Mouse (Mus musculus) small intestine, adult 2 months (tissue): ENCODE measurements around the gene Ptprf. TPM values are rescaled to one million over a fixed set of nuclear protein-coding genes. Genes with fewer than 3 reads are reported as not detected.
A peak's percentile ranks its signal among the peaks of the same experiment; 100 is the strongest.

Experiments used
- H3K27ac ChIP-seq: fragments of 200-500 bp; 2 replicates; pipeline ENCODE4 v1.5.1; 2012; ENCODE audit warnings: low read depth, low read length, control low read depth, inconsistent platforms; ENCODE audit not compliant: insufficient read depth
- H3K27me3 ChIP-seq: fragments of 200-500 bp; 2 replicates; pipeline ENCODE4 v1.6.1; 2012; ENCODE audit warnings: mild to moderate bottlenecking, moderate library complexity, low read length, inconsistent platforms; ENCODE audit not compliant: control insufficient read depth, insufficient read depth
- H3K36me3 ChIP-seq: fragments of 200-500 bp; 2 replicates; pipeline ENCODE4 v1.6.1; 2012; ENCODE audit warnings: mild to moderate bottlenecking, low read length, control low read depth, inconsistent platforms; ENCODE audit not compliant: control insufficient read depth, insufficient read depth
- H3K4me1 ChIP-seq: fragments of 200-500 bp; 2 replicates; pipeline ENCODE4 v1.6.1; 2012; ENCODE audit warnings: low read length, inconsistent platforms, mixed read lengths; ENCODE audit not compliant: control insufficient read depth, insufficient read depth, insufficient read length
- H3K4me3 ChIP-seq: fragments of 200-500 bp; 2 replicates; pipeline ENCODE4 v1.5.1; 2012; ENCODE audit warnings: low read depth, mild to moderate bottlenecking, control low read depth, inconsistent platforms, low read length, moderate library complexity
- CTCF ChIP-seq: fragments of 200-500 bp; IDR thresholded peaks from 2 replicates; pipeline ENCODE4 v1.5.1; 2012; ENCODE audit warnings: low read depth, mild to moderate bottlenecking, control low read depth, inconsistent platforms, low read length, moderate library complexity, mixed read lengths; ENCODE audit not compliant: insufficient replicate concordance, insufficient read length; ENCODE audit errors: extremely low read depth
- POLR2A ChIP-seq: fragments of 200-500 bp; IDR thresholded peaks from 2 replicates; pipeline ENCODE4 v1.6.1; 2012; ENCODE audit warnings: low read depth, mild to moderate bottlenecking, control low read depth, inconsistent platforms, low read length, moderate library complexity
- WGBS: fragments of 180-500 bp; shearing (Covaris S2); methylation state at CpG from one replicate; pipeline ENCODE4 v1.1.7; 2018; 5-methylcytosine and 5-hydroxymethylcytosine counted together
- polyA plus RNA-seq: library from polyadenylated mRNA; depleted of rRNA; stranded (reverse); fragments of >200 nt; gene quantifications from 2 replicates; pipeline ENCODE4 v1.2.3, GENCODE M21; 2012

Gene Ptprf
- polyA plus RNA-seq, 1 experiment, result 257 TPM

GRCm38 (mm10) chr4:118288531-118288930 is 2.7 kb downstream of the Ptprf start:
- WGBS, result 54% methylated on average over 6 of the region's 6 CpGs
- Histone ChIP-seq H3K36me3 (peaks cover 16% of the 10 kb centered on the region), H3K4me3 (0 out of 2 replicates have a peak overlapping the region, but pooled peaks have one; percentile 97), H3K27me3 (0 out of 2 replicates have a peak, but pooled peaks cover 4% of the 10 kb centered on the region), H3K4me1 (peaks cover 27% of the 10 kb centered on the region), H3K27ac (no peak overlapping the region)
- no peak for TF ChIP-seq CTCF

- H3K4me3 ChIP-seq, result no peak overlapping the region
- H3K4me1 ChIP-seq, result peaks cover 27% of the 10 kb centered on the region
- H3K27me3 ChIP-seq, result 0 out of 2 replicates have a peak, but pooled peaks cover 3% of the 10 kb centered on the region
- no peak overlapping the region for H3K27ac ChIP-seq
- peaks cover 25% of the 10 kb centered on the region for H3K36me3 ChIP-seq
- TF ChIP-seq CTCF, result no peak
- TF ChIP-seq POLR2A, result no peak
- 55% methylated on average over 5 of the region's 5 CpGs for WGBS
Observed at GRCm38 (mm10) chr4:118286202-118286601, 5.0 kb downstream of the Ptprf start.

GRCm38 (mm10) chr4:118282182-118282562 is 9.0 kb downstream of the Ptprf start:
- H3K4me1 ChIP-seq, result peaks cover 33% of the 10 kb centered on the region
- no peaks in the 10 kb centered on the region for H3K27me3 ChIP-seq
- WGBS, result 64% methylated on average over 1 of the region's 1 CpGs
- no peak for TF ChIP-seq POLR2A
- no peak for TF ChIP-seq CTCF
- no peak overlapping the region for H3K27ac ChIP-seq
- peaks cover 26% of the 10 kb centered on the region for H3K36me3 ChIP-seq
- no peak overlapping the region for H3K4me3 ChIP-seq

GRCm38 (mm10) chr4:118281444-118282181 is 9.6 kb downstream of the Ptprf start:
- TF ChIP-seq POLR2A, result no peak
- TF ChIP-seq CTCF, result no peak
- Histone ChIP-seq H3K27ac (no peak overlapping the region), H3K4me3 (no peak overlapping the region), H3K27me3 (no peaks in the 10 kb centered on the region), H3K4me1 (peaks cover 37% of the 10 kb centered on the region), H3K36me3 (peaks cover 27% of the 10 kb centered on the region)
- WGBS, result 77% methylated on average over 13 of the region's 13 CpGs

- WGBS, result 75% methylated on average over 7 of the region's 7 CpGs
- Histone ChIP-seq H3K4me3 (no peak overlapping the region), H3K27me3 (no peaks in the 10 kb centered on the region), H3K36me3 (peaks cover 28% of the 10 kb centered on the region), H3K4me1 (peaks cover 40% of the 10 kb centered on the region), H3K27ac (no peak overlapping the region)
- TF ChIP-seq CTCF (no peak), POLR2A (no peak)
Observed at GRCm38 (mm10) chr4:118280506-118280905, 10.7 kb downstream of the Ptprf start.

GRCm38 (mm10) chr4:118276520-118277232 is 14.5 kb downstream of the Ptprf start:
- peak overlapping the region; percentile 61 for H3K27ac ChIP-seq
- no peaks in the 10 kb centered on the region for H3K27me3 ChIP-seq
- TF ChIP-seq CTCF (no peak), POLR2A (no peak)
- 24% methylated on average over 9 of the region's 9 CpGs for WGBS
- H3K4me3 ChIP-seq, result no peak overlapping the region
- H3K36me3 ChIP-seq, result peaks cover 14% of the 10 kb centered on the region; the same call in 1 of the 2 replicates
- peaks cover 64% of the 10 kb centered on the region for H3K4me1 ChIP-seq
